Mouse (Mus musculus) embryonic fibroblast, embryonic 13.5 days (primary cell): ENCODE results near the gene Hdgfl2. TPM values are rescaled to one million over a fixed set of nuclear protein-coding genes. Genes with fewer than 3 reads are reported as not detected.

Experiments used
- H3K27ac ChIP-seq: 2 replicates; pipeline ENCODE4 v1.5.1; 2012; ENCODE audit warnings: low read length, control low read depth, inconsistent platforms; ENCODE audit not compliant: insufficient read depth
- H3K4me1 ChIP-seq: 2 replicates; pipeline ENCODE4 v1.6.1; 2011; ENCODE audit warnings: low read length; ENCODE audit not compliant: control insufficient read depth, insufficient read depth
- H3K4me3 ChIP-seq: 2 replicates; pipeline ENCODE4 v1.5.1; 2011; ENCODE audit warnings: mild to moderate bottlenecking, control low read depth, low read length; ENCODE audit not compliant: insufficient read depth
- CTCF ChIP-seq: IDR thresholded peaks from 2 replicates; pipeline ENCODE4 v1.5.1; 2011; ENCODE audit warnings: mild to moderate bottlenecking, control low read depth, low read length, moderate library complexity, borderline replicate concordance; ENCODE audit not compliant: insufficient read depth
- POLR2A ChIP-seq: IDR thresholded peaks from 2 replicates; pipeline ENCODE4 v1.6.1; 2011; ENCODE audit warnings: low read depth, mild to moderate bottlenecking, control low read depth, low read length, moderate library complexity
- polyA plus RNA-seq: library from polyadenylated mRNA; stranded (reverse); fragments of >200 nt; gene quantifications from 2 replicates; pipeline ENCODE4 v1.2.4, GENCODE M21; 2011; ENCODE audit warnings: low read depth; ENCODE audit not compliant: missing spikeins, insufficient read length

Hdgfl2 gene
- polyA plus RNA-seq, 1 experiment = 55.0 TPM

DNA sequence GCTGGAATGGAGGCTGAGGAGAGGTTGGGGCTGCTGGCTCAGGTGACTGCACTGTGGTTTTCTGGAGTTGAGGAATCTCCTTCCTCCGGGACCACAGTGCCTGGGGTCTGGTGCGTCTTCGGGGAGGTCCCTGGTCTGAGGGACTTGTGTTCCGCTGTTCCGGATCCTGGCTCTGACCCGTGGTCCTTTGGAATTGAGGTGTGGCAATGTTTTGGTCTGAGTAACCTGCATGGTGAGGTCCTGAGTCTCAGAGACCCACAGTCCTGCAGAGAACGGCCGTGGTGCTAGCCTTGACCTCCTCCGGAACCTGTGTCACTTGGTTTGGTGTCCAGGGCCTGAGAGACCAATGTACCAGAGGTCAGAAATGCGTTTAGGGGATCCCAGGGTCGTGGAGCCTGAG is 487 bp downstream of the Hdgfl2 start:
- no peaks in the 10 kb centered on the region; the same call in 1 of the 2 replicates for H3K4me1 ChIP-seq
- no peak overlapping the region for H3K27ac ChIP-seq
- H3K4me3 ChIP-seq = peak overlapping the region; percentile 99
- TF ChIP-seq CTCF (no peak), POLR2A (no peak)

DNA sequence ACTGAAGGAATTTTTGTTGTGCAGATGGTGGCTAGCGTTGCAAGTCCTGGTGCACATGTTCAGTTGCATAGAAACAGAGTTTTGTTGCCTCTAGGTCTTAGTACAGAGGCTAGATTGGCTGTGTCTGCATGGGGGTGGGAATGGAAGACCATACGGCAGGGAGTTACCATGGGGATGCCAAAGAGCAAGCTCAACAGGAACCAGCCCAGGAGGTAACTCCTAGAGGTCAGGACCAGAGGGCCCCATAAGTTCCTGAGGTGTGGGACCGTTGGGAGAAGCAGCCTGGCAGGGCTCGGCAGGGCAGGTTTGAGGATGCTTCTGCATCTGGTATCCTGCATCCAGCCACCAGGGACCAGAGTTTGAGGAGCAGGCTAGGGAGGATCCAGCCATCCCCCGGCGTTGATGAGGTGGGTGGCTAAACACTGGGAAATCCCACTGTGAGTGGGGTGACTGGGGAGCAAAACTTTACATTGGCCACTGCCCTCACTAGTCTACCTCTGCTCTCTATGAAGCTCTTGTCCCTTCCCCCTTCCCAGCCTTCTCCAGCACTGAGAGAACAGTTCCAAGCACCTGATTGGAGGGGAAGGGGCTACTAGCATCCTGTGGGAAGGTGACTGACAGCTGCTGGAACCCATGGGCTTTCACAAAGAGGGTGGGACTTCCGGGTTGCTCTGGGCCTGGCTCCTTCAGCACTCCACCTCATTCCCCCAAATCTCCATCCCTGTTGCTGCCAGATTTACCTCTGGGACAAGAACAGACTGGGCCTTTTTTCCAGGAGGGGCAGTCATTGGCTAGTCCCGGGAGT is 1.5 kb downstream of the Hdgfl2 start:
- Histone ChIP-seq H3K27ac (no peak overlapping the region), H3K4me3 (peak overlapping the region; percentile 99), H3K4me1 (no peaks in the 10 kb centered on the region)
- no peak for TF ChIP-seq CTCF
- TF ChIP-seq POLR2A = peak; percentile 49

DNA sequence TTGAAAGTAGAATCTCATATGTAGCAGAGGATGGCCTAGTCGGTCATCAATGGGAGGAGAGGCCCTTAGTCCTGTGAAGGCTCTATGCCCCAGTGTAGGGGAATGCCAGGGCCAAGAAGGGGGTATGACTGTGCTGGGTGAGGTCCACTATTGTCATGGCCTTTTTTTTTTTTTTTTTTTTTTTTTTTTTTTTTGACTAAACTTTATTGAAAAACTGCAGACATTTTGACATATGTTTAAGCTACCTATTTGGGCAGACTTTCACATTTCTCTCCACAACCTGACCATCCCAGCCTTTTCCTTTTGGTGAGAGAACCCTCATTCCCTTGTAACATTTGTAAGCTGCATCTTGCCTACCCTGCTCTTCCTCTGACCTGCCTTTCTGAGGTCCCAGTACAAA is 12.9 kb downstream of the Hdgfl2 start:
- no peak overlapping the region for H3K27ac ChIP-seq
- TF ChIP-seq POLR2A (no peak), CTCF (no peak)
- no peaks in the 10 kb centered on the region for H3K4me1 ChIP-seq
- no peak overlapping the region for H3K4me3 ChIP-seq

DNA sequence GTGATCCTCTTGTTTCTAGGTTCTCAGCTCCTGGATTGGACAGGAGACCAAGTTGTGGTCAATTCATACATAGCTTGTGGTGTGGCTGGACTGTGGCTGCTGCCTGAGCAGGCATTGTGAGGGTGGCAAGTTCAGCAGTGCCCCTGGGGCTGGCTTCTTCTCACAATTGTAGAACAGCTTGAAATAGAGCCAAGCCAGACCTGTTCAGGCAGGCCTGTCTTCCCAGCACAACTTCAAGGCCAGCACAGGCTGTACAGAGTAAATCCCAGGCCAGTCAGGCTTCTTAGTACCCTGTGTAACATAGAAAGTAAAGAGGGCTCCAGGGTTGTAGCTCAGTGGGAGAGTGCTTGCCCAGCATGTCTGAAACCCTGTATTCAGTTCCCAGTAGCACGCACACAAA is 13.4 kb downstream of the Hdgfl2 start:
- no peak overlapping the region for H3K4me3 ChIP-seq
- no peak overlapping the region for H3K27ac ChIP-seq
- H3K4me1 ChIP-seq = no peaks in the 10 kb centered on the region
- TF ChIP-seq POLR2A = no peak
- no peak for TF ChIP-seq CTCF

DNA sequence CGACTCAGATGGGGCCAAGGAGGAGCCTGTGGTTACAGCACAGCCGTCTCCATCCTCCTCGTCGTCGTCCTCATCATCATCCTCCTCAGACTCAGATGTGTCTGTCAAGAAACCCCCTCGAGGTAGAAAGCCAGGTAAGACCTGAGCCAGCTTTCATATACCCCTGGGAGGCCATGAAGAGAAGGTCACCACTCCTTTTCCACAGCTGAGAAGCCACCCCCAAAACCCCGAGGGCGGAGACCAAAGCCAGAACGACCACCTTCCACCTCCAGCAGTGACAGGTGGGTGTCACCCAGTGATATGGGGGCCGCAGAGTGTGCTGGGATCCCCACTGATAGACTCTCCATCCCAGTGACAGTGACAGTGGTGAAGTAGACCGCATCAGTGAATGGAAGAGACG is 17.4 kb downstream of the Hdgfl2 start:
- Histone ChIP-seq H3K27ac (no peak overlapping the region), H3K4me1 (no peaks in the 10 kb centered on the region), H3K4me3 (no peak overlapping the region)
- TF ChIP-seq POLR2A (no peak), CTCF (no peak)

DNA sequence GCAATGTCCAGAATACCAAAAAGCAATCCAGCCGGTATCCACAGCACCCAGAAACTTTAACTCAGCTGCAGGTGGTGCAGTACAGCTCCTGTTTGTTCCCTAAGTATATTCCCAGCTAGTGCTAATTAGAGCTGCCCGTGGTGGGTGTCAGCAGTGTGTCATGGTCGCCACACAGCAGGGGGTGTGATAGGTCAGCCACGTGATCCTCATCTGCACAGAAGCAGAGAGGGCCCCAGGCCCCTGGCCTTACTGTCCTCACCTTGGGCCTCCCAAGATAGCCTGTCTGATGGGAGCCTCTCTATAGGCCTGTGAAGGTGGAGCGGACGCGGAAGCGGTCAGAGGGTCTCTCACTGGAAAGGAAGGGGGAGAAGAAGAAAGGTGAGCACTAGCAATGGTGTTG is 18.7 kb downstream of the Hdgfl2 start:
- no peak overlapping the region for H3K4me3 ChIP-seq
- TF ChIP-seq CTCF = no peak
- no peak for TF ChIP-seq POLR2A
- H3K4me1 ChIP-seq = no peaks in the 10 kb centered on the region
- H3K27ac ChIP-seq = no peak overlapping the region

DNA sequence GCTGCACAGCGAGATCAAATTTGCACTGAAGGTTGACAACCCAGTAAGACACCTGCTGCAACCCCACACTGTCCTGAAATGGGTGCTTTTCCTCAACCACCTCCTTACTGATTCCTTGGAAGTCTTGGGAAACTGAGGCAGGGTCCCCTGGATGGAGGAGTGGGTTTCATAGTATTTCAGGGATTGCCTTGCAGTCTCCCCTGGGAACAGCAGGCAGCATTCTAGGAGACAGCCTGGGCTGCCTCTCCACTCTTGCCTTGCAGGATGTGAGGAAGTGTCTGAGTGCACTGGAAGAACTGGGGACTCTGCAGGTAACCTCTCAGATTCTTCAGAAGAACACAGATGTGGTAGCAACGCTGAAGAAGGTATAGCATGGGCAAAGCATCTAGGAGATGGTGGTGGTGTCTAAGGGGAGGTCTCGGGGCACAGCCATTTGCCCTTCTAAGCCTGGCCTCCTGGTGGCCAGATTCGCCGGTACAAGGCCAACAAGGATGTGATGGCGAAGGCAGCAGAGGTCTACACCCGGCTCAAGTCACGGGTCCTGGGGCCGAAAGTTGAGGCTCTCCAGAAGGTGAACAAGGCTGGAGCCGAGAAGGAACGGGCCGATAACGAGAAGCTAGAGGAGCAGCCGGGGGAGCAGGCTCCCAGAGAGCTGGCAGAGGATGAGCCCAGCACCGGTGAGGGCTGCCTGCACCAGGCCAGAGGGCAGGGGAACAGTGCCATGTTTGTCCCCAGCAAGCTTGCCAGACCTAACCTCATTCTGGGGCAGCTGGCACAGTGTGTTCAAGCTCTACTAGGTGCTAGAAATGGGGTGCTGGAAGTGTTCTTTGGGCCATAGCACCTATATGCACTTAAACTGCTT is 19.5 kb downstream of the Hdgfl2 start:
- no peaks in the 10 kb centered on the region for H3K4me1 ChIP-seq
- H3K4me3 ChIP-seq = no peak overlapping the region
- H3K27ac ChIP-seq = no peak overlapping the region
- TF ChIP-seq POLR2A = no peak
- TF ChIP-seq CTCF = no peak

DNA sequence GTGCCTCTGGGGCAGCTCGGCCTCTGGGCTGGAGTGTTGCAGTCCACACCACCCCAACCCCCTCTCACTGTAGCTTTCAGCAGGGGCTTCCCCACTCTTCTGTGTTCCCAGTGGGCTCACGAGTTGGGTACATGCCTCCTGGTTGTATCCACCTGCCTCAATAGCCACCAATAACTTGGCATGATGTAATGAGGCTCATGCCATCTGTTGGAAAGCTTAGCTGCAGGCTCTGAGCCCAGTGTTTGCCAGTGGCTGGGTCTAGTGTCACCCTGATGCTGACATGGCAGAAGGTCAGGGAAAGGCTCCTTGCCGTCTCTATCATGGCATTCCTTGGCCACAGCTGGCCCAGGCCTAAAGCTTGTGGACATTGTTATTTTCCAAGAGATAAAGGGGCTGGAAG is 21.4 kb downstream of the Hdgfl2 start:
- H3K4me3 ChIP-seq = no peak overlapping the region
- no peak for TF ChIP-seq POLR2A
- TF ChIP-seq CTCF = no peak
- no peak overlapping the region for H3K27ac ChIP-seq
- H3K4me1 ChIP-seq = no peaks in the 10 kb centered on the region

DNA sequence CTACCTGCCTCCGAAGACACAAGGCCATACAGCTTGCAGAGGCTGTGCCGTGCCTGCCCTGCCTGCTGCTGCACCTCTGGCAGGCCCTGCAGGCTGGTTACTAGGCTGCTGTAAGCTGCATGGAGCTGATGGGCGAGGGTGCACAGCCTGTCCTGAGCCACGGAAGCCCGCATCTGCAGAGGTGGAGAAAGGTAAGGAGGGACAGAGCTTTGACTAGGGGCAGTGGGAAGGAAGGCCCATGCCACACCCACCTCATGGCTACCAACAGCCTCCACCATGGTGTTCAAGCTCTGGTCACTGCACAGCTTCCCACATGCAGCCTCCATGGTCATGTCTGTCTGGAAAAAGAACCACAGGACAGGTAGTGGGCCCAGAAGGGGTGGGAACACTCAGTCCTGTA is 22.7 kb downstream of the Hdgfl2 start:
- no peak overlapping the region for H3K4me3 ChIP-seq
- TF ChIP-seq POLR2A (no peak), CTCF (no peak)
- no peak overlapping the region for H3K27ac ChIP-seq
- H3K4me1 ChIP-seq = no peaks in the 10 kb centered on the region

DNA sequence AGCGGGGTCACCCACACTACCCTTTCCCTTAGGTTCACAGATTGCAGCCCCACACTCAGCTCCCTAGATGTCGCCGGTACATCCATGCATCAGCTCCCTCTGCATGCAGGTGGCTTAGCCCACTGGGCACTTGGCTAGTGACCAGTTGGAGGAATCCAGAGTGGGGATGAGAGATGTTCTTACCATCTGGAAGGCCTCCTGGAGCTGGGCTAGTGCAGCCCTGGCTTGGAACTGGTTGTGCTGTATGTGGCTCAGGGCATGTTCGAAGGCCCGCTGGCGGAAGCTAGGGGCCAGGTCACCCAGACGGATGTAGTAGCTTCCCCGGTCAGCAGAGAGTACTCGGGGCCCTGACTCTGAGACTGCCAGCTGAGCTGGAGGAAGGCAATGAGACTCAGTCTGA is 23.5 kb downstream of the Hdgfl2 start:
- TF ChIP-seq POLR2A (no peak), CTCF (no peak)
- H3K4me1 ChIP-seq = no peaks in the 10 kb centered on the region

More for the DNA sequence above, 23.5 kb downstream of the Hdgfl2 start:
- Histone ChIP-seq H3K27ac (no peak overlapping the region), H3K4me3 (no peak overlapping the region)
